Mouse (Mus musculus): ENCODE measurements around the gene Wipi2. TPM values are rescaled to one million over a fixed set of nuclear protein-coding genes. Genes with fewer than 3 reads are reported as not detected.

The Wipi2 gene
- polyA plus RNA-seq, 1 experiment = 46.5 TPM

DNA sequence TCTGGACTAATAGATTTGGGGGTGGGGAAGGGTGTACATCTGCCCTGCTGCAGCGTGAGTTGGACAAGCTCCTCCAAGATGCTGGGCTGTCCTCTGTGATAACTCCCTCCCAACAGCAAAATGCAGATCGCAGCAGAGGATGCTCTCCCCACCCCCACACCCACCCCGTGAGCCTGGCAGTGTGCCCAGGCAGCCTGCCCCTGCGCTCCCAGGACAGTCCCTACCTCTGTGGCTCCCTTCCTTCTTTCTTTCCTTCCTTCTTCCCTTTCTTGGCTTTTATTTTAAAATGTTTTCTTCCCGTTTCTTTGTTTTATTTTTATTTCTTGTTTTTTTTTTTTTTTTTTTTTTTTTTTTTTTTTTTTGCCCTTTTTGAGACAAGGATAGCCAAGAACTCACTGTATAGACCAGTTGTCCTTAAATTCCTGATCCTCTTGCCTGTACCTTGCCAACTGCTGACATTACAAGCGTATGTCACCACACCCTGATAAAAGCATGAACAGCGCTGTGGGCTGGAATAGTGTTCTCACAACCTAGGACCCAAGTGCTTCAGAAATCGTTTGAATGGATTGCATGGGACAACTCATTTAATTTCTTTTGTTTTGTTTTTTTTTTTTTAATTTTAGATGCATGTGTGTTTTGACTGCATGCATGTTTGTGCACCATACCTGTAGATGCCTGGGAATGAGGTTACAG, 66.4 kb downstream of the Wipi2 start:
- Histone ChIP-seq H3K4me1 (ENCODE audit: control insufficient read depth, insufficient read depth, insufficient read length, low read length) (no peaks in the 10 kb centered on the region), H3K27ac (replicated peaks; ENCODE audit: low read depth, low read length) (no peak overlapping the region)

DNA sequence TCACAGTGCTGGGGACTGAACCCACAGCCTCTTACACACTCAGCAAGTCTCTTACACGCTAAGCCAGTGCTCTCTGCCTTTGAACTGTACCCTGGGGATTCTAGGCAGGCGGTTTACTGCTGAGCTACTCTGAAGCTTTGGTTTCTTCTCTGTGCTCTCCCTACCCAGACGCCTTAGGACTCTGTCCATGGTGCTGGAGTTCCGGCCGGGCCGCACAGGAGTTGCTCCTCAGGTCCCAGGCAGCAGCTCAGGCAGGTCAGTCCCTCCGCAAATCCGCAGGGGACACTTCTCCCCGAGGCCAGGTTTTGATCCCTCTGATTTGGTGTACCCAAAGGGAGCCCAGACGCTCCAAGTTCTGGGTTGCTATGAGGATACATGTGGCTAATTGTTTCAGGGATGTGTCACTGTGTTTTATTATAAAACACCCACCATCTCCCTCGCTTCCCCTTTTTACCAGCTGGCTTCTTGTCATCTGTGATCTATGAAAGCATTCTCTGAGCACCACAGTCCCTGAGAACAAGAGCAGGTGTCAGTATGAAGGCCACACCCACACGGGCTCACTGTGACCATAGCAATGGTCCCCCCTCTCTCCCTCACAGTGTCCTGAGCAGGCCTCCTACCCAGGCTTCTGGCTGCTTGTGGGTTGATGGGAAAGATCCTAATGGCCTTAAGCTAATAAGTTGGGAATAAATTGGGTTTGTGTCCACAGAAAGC, 67.3 kb downstream of the Wipi2 start:
- Histone ChIP-seq H3K4me1 (ENCODE audit: control insufficient read depth, insufficient read depth, insufficient read length, low read length) (no peaks in the 10 kb centered on the region), H3K4me3 (ENCODE audit: insufficient read depth, low read depth, low read length) (no peak overlapping the region), H3K27ac (replicated peaks; ENCODE audit: low read depth, low read length) (no peak overlapping the region)

More for the DNA sequence above, 66.4 kb downstream of the Wipi2 start:
- no peak overlapping the region for H3K4me3 ChIP-seq (ENCODE audit: insufficient read depth, low read depth, low read length)

DNA sequence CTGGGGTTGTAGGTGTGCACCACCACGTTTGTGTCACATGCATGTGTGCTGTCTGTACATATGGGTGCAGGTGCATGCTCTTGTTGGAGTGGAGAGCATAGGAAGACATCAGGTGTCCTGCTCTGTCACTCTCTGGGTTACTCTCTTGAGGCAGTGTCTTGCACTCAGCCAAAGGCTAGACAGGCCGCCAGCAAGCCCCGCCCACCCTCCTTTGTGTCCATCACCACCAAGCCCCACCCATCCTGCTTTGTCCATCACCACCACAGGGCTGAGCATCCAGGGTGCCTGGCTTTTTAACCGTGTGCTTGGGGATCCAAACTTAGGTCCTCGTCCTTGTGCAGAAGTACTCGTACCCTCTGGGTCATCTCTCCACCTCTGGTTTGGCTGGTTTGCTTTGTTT, 68.8 kb downstream of the Wipi2 start:
- no peak overlapping the region for H3K4me3 ChIP-seq (ENCODE audit: insufficient read depth, low read depth, low read length)
- H3K4me1 ChIP-seq (ENCODE audit: control insufficient read depth, insufficient read depth, insufficient read length, low read length) = no peaks in the 10 kb centered on the region
- no peak overlapping the region for H3K27ac ChIP-seq (replicated peaks; ENCODE audit: low read depth, low read length)

DNA sequence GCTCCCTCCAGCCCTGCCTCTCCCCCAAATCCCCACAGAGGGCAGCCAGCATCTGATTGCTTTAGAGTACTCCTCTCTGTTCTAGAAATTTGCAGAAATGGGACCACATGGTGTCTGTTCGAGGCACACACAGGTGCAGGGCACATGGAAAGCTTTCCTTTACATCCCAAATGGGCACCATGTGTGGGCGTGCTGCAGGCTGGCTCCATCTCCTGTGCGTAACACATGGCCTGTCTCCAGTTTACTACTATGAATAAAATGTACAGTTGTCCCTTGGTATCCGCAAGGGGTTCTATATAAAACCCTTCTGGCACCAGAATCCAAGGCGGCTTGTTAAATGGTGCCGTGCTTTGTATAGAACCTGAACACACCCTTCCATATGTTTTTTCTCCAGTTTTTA, 69.4 kb downstream of the Wipi2 start:
- H3K4me1 ChIP-seq (ENCODE audit: control insufficient read depth, insufficient read depth, insufficient read length, low read length) = no peaks in the 10 kb centered on the region
- H3K4me3 ChIP-seq (ENCODE audit: insufficient read depth, low read depth, low read length) = no peak overlapping the region
- H3K27ac ChIP-seq (replicated peaks; ENCODE audit: low read depth, low read length) = no peak overlapping the region

DNA sequence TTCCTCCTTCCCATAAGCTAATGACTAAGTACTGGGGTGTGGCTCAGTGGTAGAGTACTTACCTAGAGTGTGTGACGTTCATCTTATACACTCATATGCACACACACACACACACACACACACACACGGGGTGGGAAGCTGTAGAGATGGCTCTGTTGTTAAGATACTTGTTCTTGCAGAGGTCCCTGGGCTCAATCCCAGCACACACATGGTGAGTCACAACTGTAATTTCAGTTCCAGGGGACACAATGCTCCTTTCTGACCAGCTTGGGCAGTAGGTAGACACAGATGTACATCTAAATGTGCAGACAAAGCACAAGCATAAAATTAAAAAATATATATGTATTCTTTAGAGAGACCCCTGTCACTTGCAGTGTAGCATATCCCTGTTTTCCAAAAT, 70.2 kb downstream of the Wipi2 start:
- Histone ChIP-seq H3K27ac (replicated peaks; ENCODE audit: low read depth, low read length) (no peak overlapping the region), H3K4me3 (ENCODE audit: insufficient read depth, low read depth, low read length) (no peak overlapping the region), H3K4me1 (ENCODE audit: control insufficient read depth, insufficient read depth, insufficient read length, low read length) (no peaks in the 10 kb centered on the region)

DNA sequence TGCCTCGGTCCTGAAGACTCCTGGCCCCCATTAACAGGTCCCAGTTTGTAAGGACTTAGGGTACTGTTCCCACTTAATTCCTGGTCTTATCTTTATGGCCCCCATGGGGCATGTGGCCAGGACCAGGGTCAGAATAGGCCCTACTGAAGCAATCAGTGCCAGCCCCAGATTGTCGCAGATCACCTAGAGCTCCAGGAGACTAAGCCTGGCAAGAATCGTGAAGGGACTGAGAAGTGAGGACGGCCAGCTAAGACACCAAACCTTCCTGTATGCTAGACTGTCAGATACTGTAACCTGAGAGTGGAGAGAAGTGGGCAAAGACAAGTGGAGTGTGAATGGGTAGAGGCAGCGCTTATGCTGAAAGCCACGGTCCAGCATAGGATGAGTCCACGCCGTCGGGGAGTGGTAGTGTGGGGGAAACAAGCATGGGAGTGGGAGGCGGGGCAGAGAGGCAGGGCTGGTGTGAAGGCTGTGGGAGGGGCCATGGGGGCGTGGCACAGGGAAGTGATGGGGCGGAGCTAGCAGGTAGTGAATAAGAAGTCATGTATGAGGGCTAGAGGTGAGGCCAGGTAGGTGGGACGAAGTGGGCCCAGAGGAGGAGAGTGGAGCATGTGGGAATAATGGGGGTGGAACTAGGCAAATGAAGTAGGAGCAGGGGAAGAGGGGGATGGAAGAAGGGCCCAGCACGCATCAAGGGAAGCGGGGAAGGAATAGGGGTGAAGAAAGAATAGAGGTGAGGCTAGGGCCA, 73.5 kb downstream of the Wipi2 start:
- no peak overlapping the region for H3K27ac ChIP-seq (replicated peaks; ENCODE audit: low read depth, low read length)
- H3K4me1 ChIP-seq (ENCODE audit: control insufficient read depth, insufficient read depth, insufficient read length, low read length) = no peaks in the 10 kb centered on the region
- no peak overlapping the region for H3K4me3 ChIP-seq (ENCODE audit: insufficient read depth, low read depth, low read length)

DNA sequence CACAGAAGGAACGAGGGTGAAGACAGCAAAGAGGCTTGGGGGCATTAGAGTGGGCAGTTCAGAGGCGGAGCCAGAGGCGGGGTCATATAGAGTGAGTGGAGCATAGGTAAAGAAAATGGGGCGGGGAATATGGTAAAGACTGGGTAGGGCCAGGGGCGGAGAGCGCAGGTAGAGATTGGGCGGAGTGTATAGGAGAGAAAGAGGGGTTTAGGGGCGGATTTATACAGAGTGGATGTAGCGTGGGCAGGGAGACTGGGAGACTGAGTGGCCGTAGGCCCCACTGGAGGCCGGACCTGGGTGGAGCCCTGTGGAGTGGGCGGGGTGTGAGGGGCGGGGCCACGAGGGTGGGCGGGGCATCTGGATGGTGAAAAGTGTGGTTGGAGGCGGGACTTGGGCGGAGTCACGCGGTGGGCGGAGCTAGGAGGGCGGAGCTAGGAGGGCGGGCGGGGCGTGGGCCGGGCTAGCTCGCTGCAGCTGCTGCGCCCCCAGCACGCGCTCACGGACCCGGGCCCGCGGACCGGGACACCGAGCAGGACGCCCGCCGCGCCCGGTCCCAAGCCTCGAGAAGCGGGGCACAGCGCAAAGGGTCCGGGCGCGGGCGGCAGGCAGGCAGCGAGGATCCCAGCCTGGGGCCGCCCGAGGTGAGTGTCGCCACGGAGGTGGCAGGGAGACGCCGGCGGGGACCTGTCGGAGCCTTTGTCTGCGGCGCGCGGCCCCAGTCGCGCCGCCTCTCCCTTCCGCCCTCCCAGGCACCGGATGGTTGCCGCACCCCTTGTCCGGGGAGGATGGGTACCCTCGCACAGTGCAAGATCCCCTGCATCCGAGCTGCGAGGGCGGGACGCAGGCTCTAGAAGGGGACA, 74.4 kb downstream of the Wipi2 start:
- Histone ChIP-seq H3K4me3 (ENCODE audit: insufficient read depth, low read depth, low read length) (peak overlapping the region; percentile 50), H3K27ac (replicated peaks; ENCODE audit: low read depth, low read length) (no peak overlapping the region), H3K4me1 (ENCODE audit: control insufficient read depth, insufficient read depth, insufficient read length, low read length) (no peaks in the 10 kb centered on the region)

DNA sequence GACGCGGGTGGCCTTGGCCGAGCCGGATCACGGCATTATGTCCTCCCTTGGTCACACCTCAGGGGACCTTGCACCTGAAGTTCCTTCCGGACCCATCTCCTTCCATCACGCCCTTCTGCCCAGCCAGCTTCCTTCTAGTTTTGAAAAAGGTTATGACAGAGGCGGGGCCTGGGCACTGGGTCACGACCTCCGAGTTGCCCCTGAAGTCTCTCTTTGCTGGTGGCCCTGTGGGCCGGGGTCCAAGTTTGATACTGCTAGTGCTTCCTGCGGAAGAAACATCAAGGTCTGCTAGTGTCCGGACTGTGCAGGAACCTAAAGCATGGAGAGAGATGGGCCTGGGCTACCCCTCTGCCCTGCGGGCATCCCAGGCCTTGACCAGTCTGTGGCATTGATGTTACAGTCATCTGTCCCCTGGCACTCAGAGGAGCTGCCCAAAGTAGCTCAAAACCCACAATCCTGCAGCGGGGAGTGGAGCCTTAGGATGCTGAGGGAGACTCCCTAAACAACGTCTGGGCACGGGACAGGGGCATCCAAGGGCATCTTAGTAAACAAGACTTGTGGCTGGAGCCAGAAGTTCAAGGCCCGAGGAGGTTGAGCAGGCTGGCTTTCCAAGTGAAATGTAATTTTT, 75.1 kb downstream of the Wipi2 start:
- Histone ChIP-seq H3K4me3 (ENCODE audit: insufficient read depth, low read depth, low read length) (peak overlapping the region; percentile 50), H3K4me1 (ENCODE audit: control insufficient read depth, insufficient read depth, insufficient read length, low read length) (no peaks in the 10 kb centered on the region), H3K27ac (replicated peaks; ENCODE audit: low read depth, low read length) (no peak overlapping the region)

DNA sequence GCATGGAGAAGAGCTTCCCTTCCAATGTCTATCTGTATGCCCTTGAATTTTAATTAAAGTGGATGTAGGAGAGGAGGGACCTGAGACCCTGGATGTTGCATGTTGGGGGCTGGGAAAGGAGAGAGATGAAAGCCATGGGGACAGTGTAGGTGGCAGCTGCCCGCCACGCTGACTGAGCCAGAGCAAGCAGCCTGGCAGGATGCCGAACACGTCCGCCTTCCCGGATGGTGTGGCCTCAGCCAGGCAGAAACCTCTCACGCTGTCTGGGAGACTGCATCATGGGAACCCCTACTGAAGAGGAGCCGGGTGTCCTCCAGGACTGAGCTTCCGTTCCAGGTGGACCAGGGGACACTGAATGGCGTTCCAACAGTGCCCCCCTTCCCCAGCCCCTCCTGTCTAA, 76.1 kb downstream of the Wipi2 start:
- H3K4me1 ChIP-seq (ENCODE audit: control insufficient read depth, insufficient read depth, insufficient read length, low read length) = no peaks in the 10 kb centered on the region
- no peak overlapping the region for H3K4me3 ChIP-seq (ENCODE audit: insufficient read depth, low read depth, low read length)
- H3K27ac ChIP-seq (replicated peaks; ENCODE audit: low read depth, low read length) = no peak overlapping the region

DNA sequence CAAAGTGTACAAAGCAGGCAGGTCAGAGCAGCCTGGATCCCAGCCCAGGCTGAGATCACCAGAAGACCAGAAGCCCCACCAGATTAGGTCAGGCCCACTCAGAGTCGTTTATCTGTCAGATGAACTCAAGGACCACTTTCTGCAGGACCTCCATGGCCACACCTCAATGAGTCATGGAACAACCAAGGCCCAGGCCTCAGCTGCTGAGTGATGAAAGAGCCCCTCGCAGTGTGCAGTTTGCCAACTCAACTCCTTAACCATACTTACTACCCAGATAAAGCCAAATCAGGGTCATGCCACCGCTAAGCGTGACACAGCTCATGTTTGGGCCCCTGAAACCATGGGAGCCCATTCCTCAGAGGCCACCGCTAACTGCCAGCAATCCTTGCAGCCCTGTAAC, 80.2 kb downstream of the Wipi2 start:
- Histone ChIP-seq H3K27ac (replicated peaks; ENCODE audit: low read depth, low read length) (no peak overlapping the region), H3K4me1 (ENCODE audit: control insufficient read depth, insufficient read depth, insufficient read length, low read length) (no peaks in the 10 kb centered on the region)

DNA sequence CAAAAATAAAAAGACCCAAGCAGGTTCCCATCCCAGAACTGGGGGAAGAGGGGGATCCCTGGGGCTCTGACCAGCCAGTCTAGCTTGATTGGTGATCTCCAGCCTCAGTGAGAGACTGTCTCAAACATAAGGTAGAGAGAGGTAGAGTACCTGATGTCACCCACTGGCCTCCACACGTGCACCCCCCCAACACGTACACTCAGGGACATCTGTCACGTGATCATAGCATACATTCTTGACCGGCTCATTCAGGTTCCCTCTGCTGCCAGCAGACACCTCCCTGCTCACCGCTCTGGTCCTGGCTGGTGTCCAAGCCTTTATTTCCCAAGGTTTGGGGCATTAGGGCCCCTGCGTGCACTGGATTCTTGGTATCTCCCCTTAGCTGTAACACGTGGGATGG, 81.9 kb downstream of the Wipi2 start:
- H3K27ac ChIP-seq (replicated peaks; ENCODE audit: low read depth, low read length) = no peak overlapping the region
- H3K4me3 ChIP-seq (ENCODE audit: insufficient read depth, low read depth, low read length) = no peak overlapping the region
- no peaks in the 10 kb centered on the region for H3K4me1 ChIP-seq (ENCODE audit: control insufficient read depth, insufficient read depth, insufficient read length, low read length)

More for the DNA sequence above, 80.2 kb downstream of the Wipi2 start:
- no peak overlapping the region for H3K4me3 ChIP-seq (ENCODE audit: insufficient read depth, low read depth, low read length)

DNA sequence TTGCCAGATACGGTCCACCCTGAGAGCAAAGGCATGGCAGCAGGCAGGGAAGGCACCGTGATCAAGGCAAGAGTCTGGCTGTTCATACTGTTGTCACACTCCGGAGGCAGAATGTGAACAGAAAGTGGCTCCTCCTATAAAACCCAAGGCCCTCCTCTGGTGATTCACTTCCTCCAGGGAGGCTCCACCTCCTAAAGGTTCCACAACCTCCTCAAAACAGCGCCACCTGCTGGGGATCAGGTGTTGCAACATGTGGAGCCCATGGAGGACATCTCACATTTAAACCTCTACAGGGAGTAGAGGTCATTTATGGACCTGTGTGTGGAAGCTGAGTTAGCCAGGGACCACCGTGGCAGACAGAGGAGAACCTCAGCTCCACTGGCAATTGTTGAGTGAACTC, 84.9 kb downstream of the Wipi2 start:
- Histone ChIP-seq H3K4me3 (ENCODE audit: insufficient read depth, low read depth, low read length) (no peak overlapping the region), H3K27ac (replicated peaks; ENCODE audit: low read depth, low read length) (no peak overlapping the region), H3K4me1 (ENCODE audit: control insufficient read depth, insufficient read depth, insufficient read length, low read length) (no peaks in the 10 kb centered on the region)

DNA sequence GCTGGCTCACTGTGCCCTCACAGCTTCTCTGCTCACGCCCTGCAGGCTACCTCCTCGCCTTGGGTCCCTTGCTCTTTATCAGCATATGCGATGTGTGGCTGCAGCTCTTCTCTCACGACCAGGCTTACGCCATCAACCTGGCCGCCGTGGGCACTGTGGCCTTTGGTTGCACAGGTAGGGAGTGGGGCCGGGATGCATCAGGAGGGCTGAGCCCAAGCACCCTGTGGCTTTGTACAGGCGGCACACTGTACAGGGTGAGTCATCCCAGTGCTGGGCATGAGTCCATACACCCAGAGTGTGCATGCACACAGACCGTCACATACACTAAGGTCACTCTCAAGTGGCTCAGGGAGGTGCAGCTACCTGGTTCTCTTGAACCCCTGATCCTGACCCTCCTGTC, 86.5 kb downstream of the Wipi2 start:
- no peak overlapping the region for H3K27ac ChIP-seq (replicated peaks; ENCODE audit: low read depth, low read length)
- H3K4me3 ChIP-seq (ENCODE audit: insufficient read depth, low read depth, low read length) = no peak overlapping the region
- H3K4me1 ChIP-seq (ENCODE audit: control insufficient read depth, insufficient read depth, insufficient read length, low read length) = no peaks in the 10 kb centered on the region

DNA sequence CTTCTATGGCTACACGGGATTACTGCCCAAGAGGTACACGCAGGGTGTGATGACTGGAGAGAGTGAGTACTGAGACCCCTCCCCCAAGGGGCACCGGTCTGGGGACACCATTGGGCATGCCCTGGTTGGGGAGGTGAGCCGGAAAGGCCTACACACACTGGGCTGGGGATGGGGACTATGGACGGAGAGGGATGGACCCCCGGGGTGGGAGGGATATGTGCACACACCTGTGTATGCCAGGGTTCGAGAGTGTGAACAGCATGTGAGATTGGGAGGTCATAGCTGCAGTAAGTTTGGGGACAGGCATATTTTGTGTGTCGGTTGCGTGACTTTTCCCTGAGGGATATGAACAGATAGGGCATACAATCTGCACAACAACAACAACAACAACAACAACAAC, 87.6 kb downstream of the Wipi2 start:
- Histone ChIP-seq H3K27ac (replicated peaks; ENCODE audit: low read depth, low read length) (no peak overlapping the region), H3K4me3 (ENCODE audit: insufficient read depth, low read depth, low read length) (no peak overlapping the region), H3K4me1 (ENCODE audit: control insufficient read depth, insufficient read depth, insufficient read length, low read length) (no peaks in the 10 kb centered on the region)

Data from brown adipose tissue, adult 24 weeks (tissue).